Mouse (Mus musculus) forebrain, embryonic 15.5 days (tissue): ENCODE measurements around the gene Krtcap2. TPM values are rescaled to one million over a fixed set of nuclear protein-coding genes. Genes with fewer than 3 reads are reported as not detected.

Source experiments
- ATAC-seq: fragments of 200-750 bp; cut with Nextera tagmentation; replicated peaks from 2 replicates; pipeline ENCODE4 v1.8.0; 2017; ENCODE audit warnings: mild to moderate bottlenecking, moderate TSS enrichment, moderate library complexity
- H3K27ac ChIP-seq: fragments of 300-500 bp; sonication (generic); replicated peaks from 2 replicates; pipeline ENCODE4 v1.5.1; 2015; ENCODE audit warnings: mild to moderate bottlenecking, inconsistent platforms
- H3K27me3 ChIP-seq: fragments of 300-500 bp; sonication (generic); 2 replicates; pipeline ENCODE4 v1.6.1; 2015; ENCODE audit warnings: inconsistent platforms
- H3K36me3 ChIP-seq: fragments of 300-500 bp; sonication (generic); 2 replicates; pipeline ENCODE4 v1.6.1; 2015; ENCODE audit warnings: mild to moderate bottlenecking, inconsistent platforms
- H3K4me1 ChIP-seq: fragments of 300-500 bp; sonication (generic); 2 replicates; pipeline ENCODE4 v1.6.1; 2015; ENCODE audit warnings: inconsistent platforms
- H3K4me2 ChIP-seq: fragments of 300-500 bp; sonication (generic); replicated peaks from 2 replicates; pipeline ENCODE4 v1.6.1; 2015; ENCODE audit warnings: mild to moderate bottlenecking, inconsistent platforms
- H3K4me3 ChIP-seq: fragments of 300-500 bp; sonication (generic); 2 replicates; pipeline ENCODE4 v1.5.1; 2015; ENCODE audit warnings: mild to moderate bottlenecking, inconsistent platforms
- H3K9ac ChIP-seq: fragments of 300-500 bp; sonication (generic); replicated peaks from 2 replicates; pipeline ENCODE4 v1.6.1; 2015; ENCODE audit warnings: mild to moderate bottlenecking, inconsistent platforms
- H3K9me3 ChIP-seq: fragments of 300-500 bp; sonication (generic); 2 replicates; pipeline ENCODE4 v1.6.1; 2016; ENCODE audit warnings: inconsistent platforms
- WGBS: fragments of 180-500 bp; shearing (Covaris S2); methylation state at CpG from one replicate; pipeline ENCODE4 v1.1.7; 2015; ENCODE audit warnings: mixed read lengths; 5-methylcytosine and 5-hydroxymethylcytosine counted together
- polyA plus RNA-seq: library from polyadenylated mRNA; unstranded; fragments of >200 nt; fragmentation: Nextera tagmentation; extraction: Ambion mirVana; gene quantifications from 2 replicates; pipeline ENCODE4 v1.2.1, GENCODE M21; 2015

The Krtcap2 gene
- polyA plus RNA-seq, 1 experiment from 2014 or later, result 192 TPM

GRCm38 (mm10) chr3:89259076-89259475, 13.3 kb downstream of the Krtcap2 start, which contains the start of gene Dpm3:
Gene Dpm3 (plus strand): TSS chr3:89259358.
- H3K9ac ChIP-seq, result no peak within 1 kb of the TSS
- H3K36me3 ChIP-seq, result no peaks in the 10 kb centered on the region
- ATAC-seq, result no peak
- no peaks in the 10 kb centered on the region for H3K27me3 ChIP-seq
- WGBS, result 57% methylated on average over 7 of the region's 7 CpGs
- H3K9me3 ChIP-seq, result no peaks in the 10 kb centered on the region
- no peak within 1 kb of the TSS for H3K4me3 ChIP-seq
- H3K27ac ChIP-seq, result no peak within 1 kb of the TSS
- no peaks in the 10 kb centered on the region for H3K4me1 ChIP-seq
- no peak within 1 kb of the TSS for H3K4me2 ChIP-seq

DNA sequence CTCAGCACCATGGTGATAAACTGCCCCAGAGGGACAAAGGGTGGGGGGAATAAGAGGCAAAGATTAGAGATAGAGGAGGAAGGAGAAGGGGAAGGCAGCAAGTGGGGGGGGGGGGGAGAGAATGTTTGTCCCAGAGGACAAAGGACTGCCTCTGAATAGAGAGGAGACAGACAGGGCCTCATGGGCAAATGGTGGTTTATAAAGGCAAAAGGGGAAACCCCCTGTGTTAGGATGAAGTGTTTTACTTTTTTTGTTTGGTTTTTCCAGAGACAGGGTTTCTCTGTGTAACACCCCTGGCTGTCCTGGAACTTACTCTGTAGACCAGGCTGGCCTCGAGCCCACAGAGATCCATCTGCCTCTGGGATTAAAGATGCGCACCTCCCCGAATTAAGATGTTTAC, 14.4 kb downstream of the Krtcap2 start:
- WGBS, result 65% methylated on average over 3 of the region's 3 CpGs

GRCm38 (mm10) chr3:89262417-89262816, 16.7 kb downstream of the Krtcap2 start:
- ATAC-seq, result no peak
- Histone ChIP-seq H3K27me3 (no peaks in the 10 kb centered on the region), H3K27ac (no peak overlapping the region), H3K4me3 (no peak overlapping the region), H3K9me3 (no peaks in the 10 kb centered on the region), H3K9ac (no peak overlapping the region), H3K4me1 (peaks cover 12% of the 10 kb centered on the region), H3K4me2 (no peak overlapping the region), H3K36me3 (no peaks in the 10 kb centered on the region)
- WGBS, result 76% methylated on average over 10 of the region's 10 CpGs

More for the DNA sequence above, 14.4 kb downstream of the Krtcap2 start:
- Histone ChIP-seq H3K9me3 (no peaks in the 10 kb centered on the region), H3K4me2 (no peak overlapping the region), H3K4me3 (no peak overlapping the region), H3K4me1 (no peaks in the 10 kb centered on the region), H3K27me3 (no peaks in the 10 kb centered on the region), H3K9ac (no peak overlapping the region), H3K36me3 (no peaks in the 10 kb centered on the region), H3K27ac (no peak overlapping the region)
- ATAC-seq, result no peak

- Histone ChIP-seq H3K27ac (peak overlapping the region; percentile 74), H3K4me1 (peaks cover 41% of the 10 kb centered on the region), H3K36me3 (no peaks in the 10 kb centered on the region), H3K4me2 (peak overlapping the region; percentile 89), H3K9me3 (no peaks in the 10 kb centered on the region), H3K9ac (peak overlapping the region; percentile 76), H3K4me3 (peak overlapping the region; percentile 62), H3K27me3 (no peaks in the 10 kb centered on the region)
- under 1% methylated on average over 20 of the region's 20 CpGs for WGBS
- peak; percentile 92 for ATAC-seq
These were observed 20.7 kb downstream of the Krtcap2 start for GRCm38 (mm10) chr3:89266439-89266893.

- H3K4me1 ChIP-seq, result peaks cover 41% of the 10 kb centered on the region
- H3K4me3 ChIP-seq, result no peak overlapping the region
- H3K9me3 ChIP-seq, result no peaks in the 10 kb centered on the region
- no peak overlapping the region for H3K9ac ChIP-seq
- WGBS, result 51% methylated on average over 8 of the region's 8 CpGs
- no peaks in the 10 kb centered on the region for H3K27me3 ChIP-seq
- ATAC-seq, result no peak
- no peak overlapping the region for H3K27ac ChIP-seq
- no peak overlapping the region for H3K4me2 ChIP-seq
- H3K36me3 ChIP-seq, result no peaks in the 10 kb centered on the region
These were observed 23.1 kb downstream of the Krtcap2 start for GRCm38 (mm10) chr3:89268916-89269315.

- ATAC-seq, result peak; percentile 38
- no peaks in the 10 kb centered on the region for H3K9me3 ChIP-seq
- H3K36me3 ChIP-seq, result no peaks in the 10 kb centered on the region
- H3K4me1 ChIP-seq, result peaks cover 41% of the 10 kb centered on the region
- 2% methylated on average over 39 of the region's 39 CpGs for WGBS
- peak within 1 kb of the TSS; percentile 60 for H3K4me3 ChIP-seq
- peak within 1 kb of the TSS; percentile 87 for H3K4me2 ChIP-seq
- H3K27ac ChIP-seq, result peak within 1 kb of the TSS; percentile 72
- H3K9ac ChIP-seq, result peak within 1 kb of the TSS; percentile 76
- no peaks in the 10 kb centered on the region for H3K27me3 ChIP-seq
These were observed 24.4 kb downstream of the Krtcap2 start, which contains the start of gene Slc50a1 for GRCm38 (mm10) chr3:89270051-89270755. Gene Slc50a1 (minus strand): TSS chr3:89270570.

GRCm38 (mm10) chr3:89270891-89271290, 25.1 kb downstream of the Krtcap2 start:
- 53% methylated on average over 6 of the region's 6 CpGs for WGBS
- peak overlapping the region; percentile 76 for H3K9ac ChIP-seq
- ATAC-seq, result no peak

GRCm38 (mm10) chr3:89271760-89272159, 26.0 kb downstream of the Krtcap2 start:
- no peak for ATAC-seq
- no peak overlapping the region for H3K4me2 ChIP-seq

More at GRCm38 (mm10) chr3:89270891-89271290, 25.1 kb downstream of the Krtcap2 start:
- no peaks in the 10 kb centered on the region for H3K9me3 ChIP-seq
- no peaks in the 10 kb centered on the region for H3K27me3 ChIP-seq
- peaks cover 40% of the 10 kb centered on the region for H3K4me1 ChIP-seq
- peak overlapping the region; percentile 60 for H3K4me3 ChIP-seq
- H3K36me3 ChIP-seq, result no peaks in the 10 kb centered on the region
- peak overlapping the region; percentile 87 for H3K4me2 ChIP-seq
- peak overlapping the region; percentile 72 for H3K27ac ChIP-seq

DNA sequence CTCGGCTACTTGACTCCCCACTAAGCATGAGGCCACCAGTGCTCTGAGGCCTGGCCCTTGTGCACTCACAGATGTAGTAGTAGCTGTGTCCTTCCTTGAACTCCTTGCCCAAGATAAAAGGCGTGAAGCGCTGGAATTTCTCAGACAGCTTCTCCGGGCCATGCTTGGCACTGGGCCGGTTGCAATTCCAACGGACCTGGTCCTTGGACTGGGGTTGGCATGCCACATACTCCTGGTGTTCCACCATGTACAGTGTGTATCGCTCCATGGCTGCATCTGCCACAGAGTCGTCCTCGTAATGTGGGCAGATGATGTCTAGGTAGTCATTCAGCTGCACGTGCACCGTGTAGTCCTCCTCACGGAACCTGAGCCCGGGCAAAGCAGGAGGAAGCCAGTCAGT, 30.3 kb downstream of the Krtcap2 start:
- no peaks in the 10 kb centered on the region for H3K27me3 ChIP-seq
- no peak overlapping the region for H3K4me3 ChIP-seq

More at GRCm38 (mm10) chr3:89271760-89272159, 26.0 kb downstream of the Krtcap2 start:
- no peak overlapping the region for H3K4me3 ChIP-seq
- no peak overlapping the region for H3K27ac ChIP-seq
- WGBS, result 48% methylated on average over 6 of the region's 6 CpGs
- peaks cover 36% of the 10 kb centered on the region for H3K4me1 ChIP-seq
- H3K27me3 ChIP-seq, result no peaks in the 10 kb centered on the region
- H3K9ac ChIP-seq, result no peak overlapping the region
- no peaks in the 10 kb centered on the region for H3K36me3 ChIP-seq
- no peaks in the 10 kb centered on the region for H3K9me3 ChIP-seq

DNA sequence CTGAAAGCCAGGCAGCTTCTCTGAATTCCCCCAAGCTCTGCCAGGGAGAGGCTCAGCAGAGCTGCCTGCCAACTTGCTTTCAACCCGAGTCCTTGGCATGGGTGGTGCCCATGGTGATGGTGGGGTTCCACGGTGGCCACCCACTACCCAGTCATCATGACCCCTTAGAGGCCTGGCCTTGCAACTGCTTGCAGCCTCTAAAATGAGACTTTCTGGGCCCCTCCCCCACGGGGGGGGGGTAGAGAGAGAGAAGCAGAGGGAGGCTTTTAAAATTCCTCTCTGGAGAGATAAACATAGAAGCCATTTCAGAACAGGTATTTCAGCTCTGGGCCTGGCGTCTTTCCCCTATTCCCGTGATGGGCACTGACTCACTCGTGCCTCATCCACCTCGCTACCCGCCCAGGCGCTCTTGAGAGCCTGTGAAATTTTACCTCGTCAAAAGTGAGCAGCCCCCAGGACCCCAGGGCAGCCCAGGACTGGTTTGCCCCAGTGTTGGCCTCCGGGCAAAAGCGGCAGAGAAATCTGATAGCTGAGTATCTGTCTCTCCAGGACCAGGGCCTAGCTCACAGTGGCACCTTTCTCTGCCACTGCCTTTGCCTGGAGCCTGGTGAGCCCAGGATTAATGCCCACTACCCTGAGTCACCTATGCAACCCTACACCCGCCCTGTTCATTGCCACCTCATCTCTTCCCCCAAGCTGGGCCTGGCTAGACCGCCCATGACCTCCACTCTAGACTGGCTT, 31.7 kb downstream of the Krtcap2 start:
- Histone ChIP-seq H3K9me3 (no peaks in the 10 kb centered on the region), H3K36me3 (no peaks in the 10 kb centered on the region), H3K9ac (no peak overlapping the region), H3K4me2 (no peak overlapping the region), H3K27me3 (peaks cover 5% of the 10 kb centered on the region; the same call in 1 of the 2 replicates), H3K27ac (no peak overlapping the region), H3K4me1 (peaks cover 41% of the 10 kb centered on the region), H3K4me3 (no peak overlapping the region)
- 52% methylated on average over 14 of the region's 14 CpGs for WGBS
- no peak for ATAC-seq

More for the DNA sequence above, 30.3 kb downstream of the Krtcap2 start:
- Histone ChIP-seq H3K4me1 (peaks cover 28% of the 10 kb centered on the region), H3K9me3 (no peaks in the 10 kb centered on the region), H3K9ac (no peak overlapping the region), H3K4me2 (no peak overlapping the region), H3K36me3 (no peaks in the 10 kb centered on the region), H3K27ac (no peak overlapping the region)
- ATAC-seq, result no peak
- WGBS, result 94% methylated on average over 13 of the region's 13 CpGs

- no peak overlapping the region for H3K4me2 ChIP-seq
- H3K4me1 ChIP-seq, result peaks cover 41% of the 10 kb centered on the region
- H3K9me3 ChIP-seq, result no peaks in the 10 kb centered on the region
- no peak overlapping the region for H3K9ac ChIP-seq
- peaks cover 5% of the 10 kb centered on the region; the same call in 1 of the 2 replicates for H3K27me3 ChIP-seq
- H3K36me3 ChIP-seq, result no peaks in the 10 kb centered on the region
- ATAC-seq, result no peak
- 78% methylated on average over 7 of the region's 7 CpGs for WGBS
- H3K4me3 ChIP-seq, result peak overlapping the region; percentile 49; the same call in 1 of the 2 replicates
- H3K27ac ChIP-seq, result no peak overlapping the region
These were observed 32.3 kb downstream of the Krtcap2 start for GRCm38 (mm10) chr3:89278107-89278506.

DNA sequence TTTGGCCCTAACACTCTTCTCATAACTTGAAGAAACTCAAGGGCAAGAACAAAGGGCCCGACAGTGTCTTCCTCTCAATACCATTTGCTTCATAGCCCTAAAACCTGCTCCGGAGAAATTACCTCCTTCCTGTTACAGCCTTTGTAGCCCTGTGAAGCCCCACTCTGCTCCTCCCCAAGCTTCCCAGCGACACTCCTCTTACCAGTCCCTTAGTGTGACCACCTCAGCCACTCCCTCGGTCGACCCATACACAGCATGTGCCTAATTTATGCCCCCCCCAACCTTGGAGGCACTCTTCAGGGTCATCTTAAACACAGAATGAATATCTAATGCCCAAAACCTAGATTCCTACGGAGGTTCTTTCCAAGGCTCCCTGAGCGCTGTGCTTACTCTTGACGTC, 32.9 kb downstream of the Krtcap2 start:
- peak overlapping the region; percentile 49 for H3K4me3 ChIP-seq
- no peak for ATAC-seq
- 0 out of 2 replicates have a peak overlapping the region, but pooled peaks have one; percentile 53 for H3K27ac ChIP-seq
- H3K4me2 ChIP-seq, result peak overlapping the region; percentile 92
- H3K4me1 ChIP-seq, result peaks cover 41% of the 10 kb centered on the region
- WGBS, result 37% methylated on average over 8 of the region's 8 CpGs
- H3K27me3 ChIP-seq, result peaks cover 5% of the 10 kb centered on the region; the same call in 1 of the 2 replicates
- no peaks in the 10 kb centered on the region for H3K9me3 ChIP-seq
- H3K9ac ChIP-seq, result no peak overlapping the region; the same call in 1 of the 2 replicates
- no peaks in the 10 kb centered on the region for H3K36me3 ChIP-seq
